Mouse (Mus musculus) thymus, postnatal 36 days (tissue): ENCODE measurements around the gene Vps13c.

ENCODE experiments used
- DNase-seq, 2 experiments: peaks; one replicate each; pipeline ENCODE4 v3.0.0; 2022; ENCODE audit warnings: mixed read lengths in 2 of 2

Vps13c gene

DNA sequence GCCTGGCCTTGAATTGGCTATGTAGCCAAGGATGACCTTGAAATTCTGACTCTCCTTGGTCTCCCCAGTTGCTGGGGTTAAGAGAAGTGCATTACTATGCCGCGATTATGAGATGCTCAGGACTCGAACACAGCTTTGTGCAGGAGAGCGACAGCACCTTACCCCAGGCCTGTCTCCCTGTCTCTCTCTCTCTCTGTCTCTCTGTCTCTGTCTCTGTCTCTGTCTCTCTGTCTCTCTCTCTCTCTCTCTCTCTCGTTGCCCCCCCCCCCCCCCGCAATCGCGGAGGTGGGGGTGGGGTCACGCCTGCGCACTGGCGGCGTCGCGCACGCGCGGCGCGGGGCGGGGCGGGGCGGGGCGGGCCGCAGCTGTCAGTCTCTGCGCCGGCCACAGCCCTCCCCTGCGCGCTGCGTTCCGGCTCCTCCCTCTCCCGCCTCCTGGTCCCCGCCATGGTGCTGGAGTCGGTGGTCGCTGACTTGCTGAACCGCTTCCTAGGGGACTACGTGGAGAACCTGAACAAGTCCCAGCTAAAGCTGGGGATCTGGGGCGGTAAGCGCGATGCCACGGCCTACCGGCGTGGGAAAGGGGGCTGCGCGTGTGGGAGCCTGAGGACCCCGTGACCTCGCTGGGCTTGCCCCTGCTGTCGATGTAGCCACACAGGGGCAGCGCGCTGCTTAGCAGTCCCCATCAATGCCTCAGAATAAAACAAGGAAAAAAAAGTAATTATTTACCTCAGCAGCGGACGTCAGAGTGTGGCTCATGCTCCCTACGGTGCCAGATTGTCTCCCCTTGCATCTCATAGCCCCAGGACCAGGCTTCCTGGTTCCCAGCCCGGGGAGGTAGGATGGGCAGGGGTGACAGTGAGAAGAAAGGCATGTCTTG lies at the start of gene Vps13c:
Gene Vps13c, plus strand, starts transcription at position 416 of the 879 bp plus-strand sequence.
- peak; percentile 83 to 87 for DNase-seq

DNA sequence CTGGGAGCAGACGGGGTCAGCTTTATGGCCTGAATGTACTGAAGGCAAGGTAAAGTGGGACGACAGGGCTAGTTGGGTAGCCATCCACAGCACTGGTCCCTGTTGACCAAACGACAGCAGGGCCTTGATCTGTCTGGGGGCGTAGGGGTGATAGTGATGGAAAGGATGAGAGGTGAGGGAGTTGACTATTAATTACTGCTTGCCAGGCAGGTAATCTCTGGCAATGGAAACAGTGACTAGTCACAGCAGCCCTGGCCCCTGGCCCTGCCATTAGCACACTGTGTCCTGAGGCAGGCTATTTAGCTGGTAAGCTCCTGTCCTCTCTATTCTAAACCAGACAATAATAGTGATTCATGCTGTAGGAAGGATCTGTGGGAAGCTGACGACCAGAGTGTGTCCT lies 47.8 kb upstream of the Vps13c start:
- DNase-seq = no peak

DNA sequence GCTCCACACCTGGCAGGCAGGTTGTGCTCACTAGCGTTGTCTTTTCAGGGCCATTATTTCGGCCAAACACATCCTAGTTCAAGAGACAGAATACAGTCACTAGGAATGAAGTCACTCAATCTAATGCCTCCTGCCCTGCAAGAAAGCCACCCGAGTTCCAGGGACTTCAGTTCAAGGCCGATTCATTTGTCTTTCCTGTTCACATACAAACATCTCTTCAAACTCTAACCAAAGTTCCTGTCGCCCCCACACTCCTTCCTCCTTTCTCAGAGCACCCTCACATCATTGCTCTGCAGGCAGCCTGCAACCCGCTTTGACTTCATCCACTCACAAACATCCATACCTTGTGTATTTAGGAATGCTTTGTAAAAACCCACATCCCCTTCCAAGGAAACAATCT lies 46.7 kb upstream of the Vps13c start:
- DNase-seq = no peak

DNA sequence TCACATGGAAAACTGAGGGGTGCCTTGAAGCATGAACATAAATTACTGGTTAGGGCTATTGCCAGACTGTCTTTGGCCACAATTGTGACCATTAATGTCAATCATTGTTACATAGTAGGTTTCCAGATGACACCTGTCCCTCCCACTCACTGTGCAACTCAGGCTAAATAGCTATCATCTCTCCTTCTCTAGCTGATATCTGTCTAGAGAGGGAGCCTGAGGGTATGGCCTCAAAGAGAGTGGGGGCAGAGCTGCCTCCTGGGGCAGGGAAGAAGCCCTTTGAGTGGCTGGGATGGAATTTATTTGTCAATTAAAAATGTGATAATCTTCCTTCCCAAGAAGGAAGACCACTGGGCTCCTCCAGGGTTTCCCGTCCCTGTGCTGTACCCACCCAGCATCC lies 46.0 kb upstream of the Vps13c start:
- DNase-seq = no peak

DNA sequence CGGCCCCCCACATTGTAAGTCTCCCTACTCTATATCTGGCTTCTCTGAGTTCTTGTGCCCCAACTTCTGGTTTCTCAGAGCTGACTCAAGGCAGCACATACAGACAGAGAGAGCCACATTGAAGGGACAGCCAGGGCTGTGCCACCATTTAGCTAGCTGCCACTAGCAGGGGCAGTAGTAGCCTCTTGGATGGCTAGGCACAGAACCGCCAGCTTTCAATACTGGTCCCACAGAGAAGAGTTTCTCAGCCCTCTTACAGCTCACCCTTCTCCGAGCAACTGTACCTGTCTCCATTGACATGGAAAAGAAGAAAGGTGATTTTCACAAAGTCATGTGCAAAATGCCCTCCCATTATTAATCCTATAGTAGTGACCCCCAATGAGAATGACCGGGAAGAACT lies 45.5 kb upstream of the Vps13c start:
- no peak for DNase-seq

DNA sequence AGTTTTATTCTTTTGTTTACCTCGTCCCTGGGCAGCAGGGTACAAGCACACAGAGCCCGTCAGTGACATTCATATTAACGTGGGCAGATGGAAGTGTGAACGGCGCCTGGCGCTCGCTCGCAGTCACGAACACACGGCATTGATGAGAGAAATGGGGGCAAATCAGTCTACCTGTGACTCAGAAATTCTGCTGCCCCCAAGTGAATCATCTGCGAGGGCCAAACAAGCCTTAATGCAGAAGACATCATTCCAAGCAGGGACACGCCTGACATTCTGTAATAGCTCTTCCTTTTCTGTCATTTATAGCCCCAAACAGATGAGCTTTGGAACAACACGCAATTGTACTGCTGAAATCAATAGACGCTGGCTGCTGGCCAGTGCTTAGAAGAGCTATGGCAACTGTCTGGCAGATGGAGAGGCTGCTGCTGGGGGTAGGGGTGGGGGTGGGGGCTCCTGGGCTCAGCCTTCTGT lies 45.0 kb upstream of the Vps13c start:
- DNase-seq = no peak

DNA sequence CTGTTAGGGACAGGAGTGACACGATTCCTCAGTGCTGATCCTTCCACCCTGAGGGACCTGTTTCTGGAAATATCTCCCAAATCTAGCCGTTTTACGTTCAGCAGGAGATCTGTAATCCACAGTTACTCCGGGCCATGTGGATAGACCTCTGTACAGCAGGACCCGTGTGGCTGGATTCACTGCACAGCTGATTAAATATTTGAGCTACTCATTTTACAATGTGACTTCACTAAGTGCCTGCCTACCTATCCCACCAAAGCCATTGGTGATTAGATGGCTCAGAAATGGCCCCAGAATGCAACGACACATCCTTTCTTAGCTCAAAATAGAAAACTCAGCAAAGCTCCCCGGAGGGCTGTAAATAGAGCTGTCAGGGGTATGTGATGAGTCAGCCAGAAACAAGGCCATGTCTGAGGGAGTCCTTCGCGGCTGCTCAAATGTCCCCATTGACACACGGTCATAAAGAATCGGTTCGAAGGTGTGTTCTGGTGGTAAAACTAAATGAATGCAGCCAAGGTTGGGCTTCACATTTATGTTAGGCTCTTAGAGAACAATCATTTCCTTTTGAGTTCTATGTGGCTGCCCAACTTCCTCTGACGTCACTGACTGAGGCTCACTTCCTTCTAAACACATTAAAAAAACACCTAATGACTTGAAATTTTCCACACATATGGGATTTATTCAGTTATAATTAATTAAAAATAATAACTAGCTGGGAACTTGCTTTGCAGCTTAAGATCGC lies 40.9 kb upstream of the Vps13c start:
- DNase-seq = no peak

DNA sequence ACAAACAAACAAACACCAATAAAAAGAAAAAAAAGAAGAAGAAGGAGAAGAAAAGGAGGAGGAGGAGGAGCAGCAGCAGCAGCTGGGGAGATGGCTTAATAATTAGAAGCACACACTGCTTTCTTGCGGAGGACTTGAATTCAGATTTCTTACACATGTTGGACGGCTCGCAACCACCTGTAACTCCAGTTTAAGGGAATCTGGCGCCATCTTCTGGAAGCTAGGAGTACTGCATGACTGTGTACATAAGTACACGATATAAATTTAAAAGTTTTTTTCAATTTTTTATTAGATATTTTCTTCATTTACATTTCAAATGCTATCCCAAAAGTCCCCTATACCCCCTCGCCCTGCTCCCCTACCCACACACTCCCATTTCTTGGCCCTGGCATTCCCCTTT lies 38.0 kb upstream of the Vps13c start:
- DNase-seq = peak; percentile 23 to 42

DNA sequence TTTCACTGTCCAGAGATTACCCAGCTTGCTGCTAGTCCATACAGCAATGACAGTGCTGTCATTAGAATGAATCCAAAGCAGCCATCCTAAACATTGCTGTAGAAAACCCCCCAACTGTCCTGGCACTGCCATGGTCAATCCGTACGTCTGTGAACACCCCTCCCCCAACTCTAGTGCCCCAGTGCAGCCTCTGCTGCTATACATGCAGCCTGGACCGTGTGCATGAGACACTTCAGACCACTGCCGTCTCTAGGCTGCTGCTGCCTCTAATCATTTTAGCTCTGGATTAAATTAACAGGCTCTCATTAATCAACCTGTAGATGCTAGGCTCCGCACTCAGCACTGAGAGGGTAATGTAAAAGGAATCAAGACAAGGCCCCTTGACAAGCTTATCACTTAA lies 33.2 kb upstream of the Vps13c start:
- no peak for DNase-seq

DNA sequence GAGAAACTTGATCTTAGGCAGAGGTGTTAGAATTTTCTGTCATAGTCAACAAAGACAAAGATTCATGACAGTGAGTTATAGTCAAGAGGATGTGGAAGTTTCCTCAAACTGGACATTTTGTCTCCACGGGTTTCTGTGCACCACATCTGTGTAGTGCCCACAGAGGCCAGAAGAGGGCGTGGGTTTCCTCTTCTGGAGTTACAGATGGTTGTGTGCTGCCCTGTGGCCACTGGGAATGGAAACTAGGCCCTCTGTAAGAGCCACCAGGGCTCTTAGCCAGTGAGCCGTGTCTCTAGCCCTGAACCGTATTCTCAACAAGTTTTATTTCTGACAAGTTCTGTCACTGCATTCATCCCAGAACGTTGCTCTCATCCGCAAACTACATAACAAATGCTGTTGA lies 29.7 kb upstream of the Vps13c start:
- DNase-seq = no peak

DNA sequence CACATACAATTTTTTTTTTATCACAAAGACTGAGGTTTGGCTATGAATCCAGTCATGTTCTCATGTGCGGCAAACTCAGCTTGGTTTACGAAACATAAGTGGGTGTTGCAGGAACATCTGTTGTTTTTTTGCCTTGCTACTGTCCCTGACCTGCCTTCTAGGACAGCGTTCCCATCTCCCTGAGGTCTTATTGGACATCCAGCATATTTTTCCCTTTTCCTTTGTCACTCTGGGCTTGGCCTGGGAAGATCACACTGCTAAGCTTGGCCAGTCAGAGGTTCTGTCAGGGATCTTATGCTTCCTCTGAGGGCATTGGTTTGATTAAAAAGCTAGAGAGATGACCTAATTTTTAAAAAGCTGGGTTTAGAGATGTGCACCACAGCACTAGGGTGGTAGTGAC lies 29.1 kb upstream of the Vps13c start:
- DNase-seq = no peak

DNA sequence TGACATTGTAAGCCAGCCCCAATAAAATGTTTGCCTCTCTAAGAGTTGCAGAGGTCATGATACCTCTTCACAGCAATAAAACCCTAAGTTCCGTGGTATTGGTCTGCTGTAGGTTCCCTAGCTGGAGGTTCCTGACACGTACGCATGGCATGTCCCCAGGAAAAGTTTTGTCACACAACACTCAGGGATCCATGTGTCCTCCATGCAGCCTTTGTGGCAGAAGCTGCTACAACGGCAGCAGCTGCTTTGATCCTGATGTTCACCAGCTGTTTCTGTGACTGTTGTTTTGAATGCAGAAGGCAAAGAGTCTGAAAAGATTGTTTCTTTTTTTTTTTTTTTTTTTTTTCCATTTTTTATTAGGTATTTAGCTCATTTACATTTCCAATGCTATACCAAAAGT lies 27.0 kb upstream of the Vps13c start:
- no peak for DNase-seq

DNA sequence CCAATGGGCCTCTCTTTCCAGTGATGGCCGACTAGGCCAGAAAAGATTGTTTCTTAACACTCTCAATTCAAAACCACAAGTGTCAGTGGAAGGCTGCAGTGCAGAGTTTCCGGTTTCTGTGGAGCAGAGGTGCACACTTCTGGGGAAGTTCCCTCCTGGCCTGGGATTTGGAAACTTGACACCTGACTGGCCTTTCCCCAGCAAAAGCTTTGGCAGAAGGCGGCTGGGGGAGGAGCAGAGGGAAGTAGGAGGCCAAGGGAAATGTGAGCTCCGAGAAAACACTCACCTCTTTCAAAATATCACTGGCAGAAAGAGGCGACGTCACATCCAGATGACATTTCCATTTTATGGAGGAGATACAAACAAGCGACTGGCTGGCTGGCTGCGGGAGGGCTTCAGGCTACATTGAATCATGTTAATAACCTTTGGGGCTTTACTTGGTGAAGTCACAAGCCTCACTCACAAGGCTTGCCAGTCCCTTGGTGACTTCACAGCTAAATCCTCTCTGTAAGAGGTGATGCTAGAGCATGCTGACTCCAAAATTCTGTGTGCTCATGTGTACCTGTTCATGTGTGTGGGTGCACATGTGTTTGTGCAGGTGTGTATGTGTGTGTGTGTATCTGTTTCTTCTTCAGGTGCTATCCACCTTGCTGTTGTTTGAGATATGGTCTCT lies 26.4 kb upstream of the Vps13c start:
- DNase-seq = no peak

DNA sequence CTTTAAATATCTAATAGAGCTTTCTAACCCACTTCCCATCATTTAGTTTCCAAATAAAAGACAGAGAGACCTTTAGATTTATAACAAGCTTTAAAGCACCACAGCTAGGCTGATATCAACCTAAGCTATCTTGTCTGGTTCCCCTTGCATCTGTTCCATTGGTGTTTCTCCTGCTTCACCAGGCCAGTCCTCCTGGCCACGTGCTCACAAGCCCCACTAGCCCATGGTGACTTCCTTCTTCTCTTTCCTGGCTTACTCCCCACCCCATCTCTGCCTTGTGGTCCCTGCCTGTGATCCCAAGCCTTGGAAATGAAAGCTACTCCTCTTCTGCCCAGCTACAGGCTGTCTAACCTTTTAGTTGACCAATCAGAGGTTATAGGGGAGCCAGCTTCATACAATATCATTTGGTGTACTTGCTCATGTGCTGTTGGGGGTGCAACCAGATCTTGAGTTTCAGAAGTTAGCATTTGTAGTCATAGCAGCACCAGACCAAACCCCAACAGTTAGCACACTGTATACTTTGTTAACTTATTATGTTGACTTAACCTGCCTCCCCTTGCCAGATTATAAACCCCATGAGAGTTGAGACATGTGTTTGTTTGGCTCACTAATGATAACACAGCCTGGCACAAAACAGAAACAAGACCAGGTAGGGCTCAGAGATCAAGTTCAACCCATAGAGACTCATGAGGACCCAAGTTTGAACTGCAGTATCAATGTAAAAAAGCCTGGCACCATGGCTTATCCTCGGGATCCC lies 23.8 kb upstream of the Vps13c start:
- DNase-seq = no peak

DNA sequence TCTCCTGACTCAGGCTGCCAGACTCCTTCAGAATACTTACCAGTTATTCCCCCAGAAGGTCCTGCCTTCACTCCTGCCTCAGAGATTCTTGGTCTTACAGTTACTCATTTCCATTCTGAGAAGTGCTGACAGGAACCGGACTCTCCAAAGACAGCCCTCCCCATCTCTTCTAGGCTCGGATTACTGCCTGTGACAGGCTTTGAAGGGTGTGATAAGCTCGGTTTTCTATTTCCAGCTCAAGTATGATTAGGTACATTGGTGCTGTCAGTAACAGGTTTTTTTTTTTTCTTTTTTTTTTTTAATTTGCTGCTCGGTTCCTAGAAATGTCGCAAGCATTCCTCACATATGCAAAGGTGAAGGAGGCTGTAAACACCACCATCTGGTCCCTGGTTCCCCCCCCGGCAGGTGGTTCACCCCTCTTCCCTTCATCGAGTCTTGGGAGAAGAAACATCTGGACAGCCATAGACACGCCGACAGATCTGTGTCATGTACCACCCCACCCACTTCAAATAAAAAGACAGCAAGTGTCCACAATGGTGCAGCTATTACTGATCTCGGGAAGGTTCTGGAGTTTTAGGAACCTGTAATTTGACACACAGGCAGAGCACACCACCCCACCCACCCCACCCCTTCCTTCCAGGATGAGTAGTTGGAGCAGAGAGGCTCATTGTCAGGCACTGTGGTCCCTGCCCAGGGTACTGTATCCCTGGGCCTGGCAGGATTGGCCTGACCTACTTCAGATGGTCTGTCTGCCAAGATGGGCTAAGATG lies 22.1 kb upstream of the Vps13c start:
- DNase-seq = no peak

DNA sequence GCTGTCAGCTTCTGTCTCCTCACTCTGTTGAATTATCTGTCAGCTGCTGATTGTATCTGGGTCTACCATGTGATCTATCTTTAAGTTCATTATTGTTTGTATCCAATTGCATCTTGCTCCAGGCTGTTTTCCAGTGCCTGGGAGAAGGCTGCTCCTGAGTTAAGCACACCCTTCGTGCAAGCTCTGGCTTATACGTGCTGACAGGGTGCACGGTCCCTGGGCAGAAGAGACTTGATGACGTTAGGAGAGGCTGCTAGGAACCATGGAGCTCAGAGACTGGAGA lies 21.6 kb upstream of the Vps13c start:
- DNase-seq = no peak

DNA sequence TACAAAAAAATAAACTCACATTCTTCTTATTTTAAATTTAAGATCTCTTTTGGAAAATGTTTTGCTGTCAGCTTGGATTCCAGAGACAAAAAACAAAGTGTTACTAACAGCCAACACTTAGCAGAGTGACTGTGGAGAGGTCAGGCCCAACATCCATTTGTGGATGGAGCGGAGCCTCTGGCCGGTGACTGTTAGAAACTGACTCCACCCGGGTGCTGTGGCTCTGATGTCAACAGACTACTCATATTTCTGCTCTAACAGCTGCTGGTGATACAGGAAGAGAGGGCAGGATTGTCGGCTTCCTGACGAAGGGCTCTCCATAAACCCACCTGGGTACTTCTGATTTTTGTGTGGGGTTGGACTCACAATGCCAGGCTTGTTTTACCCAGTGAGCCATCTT lies 17.1 kb upstream of the Vps13c start:
- DNase-seq = no peak

DNA sequence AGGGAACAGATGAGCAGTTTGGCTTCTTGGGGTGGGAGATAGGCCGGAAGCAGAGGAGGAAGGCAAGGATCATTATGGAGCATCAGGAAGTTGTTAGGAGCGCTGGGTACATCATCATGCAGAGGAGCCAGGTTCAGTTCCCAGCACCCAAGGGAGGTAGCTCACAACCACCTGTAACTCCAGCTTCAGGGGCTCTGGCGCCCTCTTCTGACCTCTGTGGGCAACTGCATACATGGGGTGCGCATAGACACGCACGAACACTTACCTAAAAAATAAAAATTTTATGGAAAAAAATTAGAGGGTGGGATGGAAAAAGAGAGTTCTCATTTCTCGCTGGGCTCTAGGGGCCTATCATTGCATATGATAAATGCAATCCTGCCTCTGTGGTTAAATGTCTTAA lies 14.7 kb upstream of the Vps13c start:
- no peak for DNase-seq

DNA sequence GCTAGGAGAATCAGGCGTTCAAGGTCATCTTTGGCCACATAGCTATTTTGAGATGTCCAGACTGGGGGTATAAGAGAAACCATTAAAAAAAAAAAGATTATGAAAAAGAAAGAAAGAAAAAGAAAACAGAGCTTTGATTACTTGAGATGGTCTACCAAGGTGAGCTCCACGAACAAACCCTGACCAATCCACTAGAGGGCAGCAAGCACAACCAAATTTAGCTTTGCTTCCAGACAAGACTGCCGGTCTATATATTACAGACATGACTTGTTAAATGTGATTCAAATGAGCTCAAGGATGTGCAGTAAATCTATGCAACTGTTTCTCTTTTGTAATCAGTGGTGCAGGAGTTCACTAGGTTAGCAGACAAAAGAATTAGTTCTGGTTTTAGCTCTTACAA lies 12.0 kb upstream of the Vps13c start:
- peak; percentile 48 to 61 for DNase-seq

DNA sequence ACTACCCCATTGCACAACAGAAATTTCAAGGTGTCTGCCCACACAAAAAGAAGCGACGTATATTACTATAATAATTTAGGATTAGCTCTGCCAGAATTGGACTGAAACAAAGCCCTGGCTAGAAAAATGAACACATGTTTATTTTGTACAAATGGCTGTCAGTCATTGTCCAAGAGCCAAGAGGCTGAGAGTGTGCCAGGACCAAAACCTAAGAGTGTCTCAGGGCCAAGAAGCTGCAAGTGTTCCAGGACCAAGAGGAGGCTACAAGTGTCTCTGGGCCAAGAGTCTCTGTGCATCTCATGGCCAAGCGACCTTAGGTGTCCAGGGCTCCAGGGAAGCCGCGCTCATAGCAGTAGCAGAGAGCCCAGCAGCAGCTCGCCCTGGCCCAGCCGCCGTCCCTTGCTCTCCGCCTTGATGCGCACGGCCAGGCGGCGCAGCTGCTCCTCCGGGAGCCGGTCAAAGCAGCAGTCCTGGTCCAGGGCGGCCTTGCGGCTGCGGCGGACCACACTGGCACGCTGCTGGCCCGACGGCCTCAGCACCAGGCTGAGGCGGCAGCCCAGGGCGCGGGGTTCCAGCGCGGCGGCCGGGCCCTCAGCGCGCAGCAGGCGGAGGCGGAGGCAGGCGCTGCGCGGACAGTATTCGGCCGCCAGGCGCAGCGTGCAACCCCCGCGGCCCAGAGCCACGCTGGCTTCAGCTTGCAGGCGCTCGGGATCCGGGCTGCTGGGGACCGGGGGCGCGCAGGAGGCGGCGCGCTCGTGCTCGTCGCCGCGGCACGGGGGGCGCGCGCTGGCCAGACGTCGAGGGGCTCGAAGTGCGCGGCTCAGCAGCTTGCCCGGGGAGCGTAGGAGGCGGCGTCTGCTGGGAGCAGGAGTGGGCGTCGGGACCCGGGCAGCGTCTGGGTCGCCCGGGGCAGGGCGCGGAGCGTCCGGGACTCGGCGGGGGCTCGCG lies 9.5 kb upstream of the Vps13c start:
- peak; percentile 19 to 35 for DNase-seq
